Mouse (Mus musculus): Measurements from ENCODE around the gene Trp53i13.

Trp53i13 gene

DNA sequence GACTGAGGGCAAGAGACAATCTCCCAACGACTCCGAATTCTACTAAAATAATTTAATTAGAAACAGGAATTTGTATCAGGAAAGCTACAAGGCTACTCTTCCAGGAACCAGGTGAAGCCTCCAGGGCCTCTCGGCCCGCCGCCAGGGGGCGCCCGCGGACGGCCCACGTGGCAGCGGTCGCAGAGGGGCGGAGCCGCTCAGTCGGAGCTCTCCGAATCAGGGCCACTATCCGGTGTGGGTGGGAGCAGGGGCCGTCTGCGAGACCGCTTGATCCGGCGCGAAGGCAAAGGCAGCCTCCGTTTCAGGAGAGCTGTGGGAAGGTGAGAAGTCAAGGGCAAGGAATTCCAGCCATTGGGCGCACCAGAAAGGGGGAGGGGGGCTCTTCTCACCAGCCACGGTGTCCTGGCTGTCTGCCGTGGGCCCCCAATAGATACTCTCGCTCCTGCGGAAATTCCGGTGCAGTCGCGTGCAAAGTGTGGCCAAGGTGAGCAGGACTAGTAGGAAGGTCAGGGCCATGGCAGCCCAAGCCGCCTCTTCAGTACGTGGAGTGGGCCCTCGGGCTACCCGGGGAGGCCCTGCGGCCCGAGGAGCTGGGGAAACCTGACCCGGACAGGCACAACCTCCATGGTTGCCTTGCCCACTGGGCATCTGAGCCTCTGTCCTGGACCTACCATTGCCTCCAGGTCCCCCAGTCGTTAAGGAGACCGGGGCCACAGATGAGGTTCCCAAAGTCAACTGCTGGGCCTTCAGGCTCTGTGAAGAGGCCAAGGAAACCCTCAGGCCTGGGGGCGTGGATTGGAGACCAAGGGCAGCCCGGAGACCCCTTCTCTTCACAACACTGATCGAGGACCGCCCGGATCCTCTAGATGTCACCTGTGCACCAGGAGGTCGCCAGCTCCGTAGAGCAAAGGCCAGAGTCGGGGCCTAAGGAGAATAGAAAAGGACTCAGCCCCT lies 7.4 kb downstream of the Trp53i13 start:
- in situ Hi-C loops (cut with MboI, MseI) = no loop called here

DNA sequence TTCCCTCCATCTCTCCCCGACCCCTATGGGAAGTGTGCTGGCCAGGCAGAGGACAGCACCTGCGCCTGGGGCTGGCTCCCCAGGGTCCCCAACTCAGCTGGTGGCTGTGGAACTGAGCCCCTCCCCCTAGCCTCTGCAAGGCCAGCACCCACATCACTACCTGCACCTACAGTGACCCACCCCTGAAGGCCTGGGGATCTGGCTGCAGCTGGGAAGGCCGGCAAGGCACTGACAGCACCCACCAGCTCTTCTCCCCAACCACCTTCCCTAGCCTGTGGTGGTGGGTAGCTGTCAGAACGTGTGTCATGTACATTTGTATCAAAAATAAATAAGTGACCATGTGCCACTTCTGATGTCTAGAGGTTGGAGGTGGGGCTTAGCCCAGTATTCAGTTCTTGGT lies 8.4 kb downstream of the Trp53i13 start:
- in situ Hi-C loops (cut with MboI, MseI) = no loop called here

- in situ Hi-C loops (cut with MboI, MseI) = no loop called here
Measured at GRCm38 (mm10) chr11:77506941-77507340, 8.8 kb downstream of the Trp53i13 start.

- in situ Hi-C loops (cut with MboI, MseI) = no loop called here
Measured at GRCm38 (mm10) chr11:77506273-77506672, 9.5 kb downstream of the Trp53i13 start.

- in situ Hi-C loops (cut with MboI, MseI) = no loop called here
Measured at GRCm38 (mm10) chr11:77505291-77505980, 10.3 kb downstream of the Trp53i13 start.

DNA sequence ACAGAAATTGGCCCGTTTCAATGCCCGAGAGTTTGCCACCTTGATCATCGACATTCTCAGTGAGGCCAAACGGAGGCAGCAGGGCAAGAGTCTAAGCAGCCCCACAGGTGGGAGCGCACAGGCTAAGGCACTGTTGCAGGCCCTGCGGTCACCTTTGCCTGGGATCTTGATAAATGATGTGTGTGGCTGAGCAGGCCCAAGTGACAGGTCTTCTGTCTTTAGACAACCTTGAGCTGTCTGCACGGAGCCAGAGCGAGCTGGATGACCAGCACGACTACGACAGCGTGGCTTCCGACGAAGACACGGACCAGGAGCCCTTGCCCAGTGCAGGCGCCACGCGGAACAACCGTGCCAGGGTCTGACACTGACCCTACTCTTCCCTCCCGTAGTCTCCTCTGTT lies 11.4 kb downstream of the Trp53i13 start:
- in situ Hi-C loops (cut with MboI, MseI) = no loop called here

DNA sequence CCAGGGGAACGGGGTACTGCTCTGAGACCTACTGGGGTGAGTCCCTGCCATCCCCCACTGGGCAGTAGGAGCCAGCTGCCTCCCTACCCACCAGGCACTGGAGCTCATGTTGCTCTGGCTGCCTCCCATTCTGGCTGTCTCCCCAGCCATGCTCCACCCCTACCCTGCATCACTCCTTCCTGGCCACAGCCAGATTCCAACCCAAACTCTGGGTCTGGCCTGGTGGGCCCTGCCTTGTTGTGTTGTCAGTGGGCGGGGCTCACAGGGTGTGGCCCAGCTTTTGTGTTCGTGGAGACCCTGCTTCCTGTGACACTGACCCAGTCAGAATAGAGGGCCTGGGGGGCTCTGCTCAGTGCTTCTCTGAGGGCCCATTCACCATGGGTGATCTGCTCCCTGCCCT lies 12.3 kb downstream of the Trp53i13 start:
- in situ Hi-C loops (cut with MboI, MseI) = no loop called here

GRCm38 (mm10) chr11:77502481-77502880 lies 13.3 kb downstream of the Trp53i13 start:
- in situ Hi-C loops (cut with MboI, MseI) = no loop called here

DNA sequence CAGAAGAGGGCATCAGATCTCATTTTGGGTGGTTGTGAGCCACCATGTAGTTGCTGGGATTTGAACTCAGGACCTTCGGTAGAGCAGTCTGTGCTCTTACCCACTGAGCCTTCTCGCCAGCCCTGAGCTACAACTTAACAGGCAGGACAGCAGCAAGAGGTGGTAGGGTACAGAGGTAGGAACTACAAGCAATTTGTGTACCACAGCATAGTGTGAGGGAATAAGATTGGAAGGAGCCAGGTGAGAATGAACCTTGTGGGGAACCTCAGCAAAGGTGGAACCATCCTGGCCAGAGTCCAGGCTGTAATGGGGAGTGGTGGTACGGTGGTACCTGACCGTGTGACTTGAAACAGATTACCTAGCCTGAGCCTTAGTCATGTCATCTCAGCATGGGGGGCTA lies 13.8 kb downstream of the Trp53i13 start:
- in situ Hi-C loops (cut with MboI, MseI) = no loop called here

GRCm38 (mm10) chr11:77501392-77501791 lies 14.4 kb downstream of the Trp53i13 start:
- in situ Hi-C loops (cut with MboI, MseI) = no loop called here

DNA sequence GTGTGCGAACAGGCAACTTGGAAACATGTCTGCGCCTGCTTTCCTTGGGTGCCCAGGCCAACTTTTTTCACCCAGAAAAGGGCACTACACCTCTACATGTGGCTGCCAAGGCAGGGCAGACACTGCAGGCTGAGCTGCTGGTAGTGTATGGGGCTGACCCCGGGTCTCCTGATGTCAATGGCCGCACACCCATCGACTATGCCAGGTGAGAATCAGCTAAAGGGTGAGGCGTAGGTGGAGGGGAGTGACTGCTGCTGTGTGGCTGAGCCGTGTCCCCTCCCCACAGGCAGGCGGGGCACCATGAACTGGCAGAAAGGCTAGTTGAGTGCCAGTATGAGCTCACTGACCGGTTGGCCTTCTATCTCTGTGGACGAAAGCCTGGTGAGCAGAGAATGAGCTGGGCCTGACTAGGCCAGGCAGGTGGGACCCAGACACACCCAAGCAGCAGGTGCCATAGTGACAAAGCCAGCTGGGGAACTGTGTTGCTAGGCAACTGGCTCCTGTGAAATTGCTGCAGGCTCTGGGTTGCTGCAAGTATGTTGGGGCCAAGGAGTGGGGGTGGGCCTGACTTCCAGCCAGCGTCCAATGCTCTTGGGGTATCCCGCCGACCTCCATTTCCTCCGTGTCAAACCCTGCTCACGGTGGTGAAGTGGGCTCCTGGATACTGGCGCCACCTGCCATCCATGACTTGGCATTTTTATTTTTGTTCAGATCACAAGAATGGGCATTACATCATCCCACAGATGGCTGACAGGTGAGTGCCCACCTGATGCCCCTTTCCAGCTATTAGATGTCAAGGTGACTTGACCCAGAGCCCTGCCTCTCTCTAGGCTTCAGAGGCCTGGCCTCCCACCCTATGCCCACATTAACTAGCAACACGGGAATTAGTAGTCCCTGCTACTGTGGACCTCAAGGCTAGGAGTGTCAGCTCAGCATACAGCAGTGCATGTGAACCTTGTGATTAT lies 15.1 kb downstream of the Trp53i13 start:
- in situ Hi-C loops (cut with MboI, MseI) = no loop called here

DNA sequence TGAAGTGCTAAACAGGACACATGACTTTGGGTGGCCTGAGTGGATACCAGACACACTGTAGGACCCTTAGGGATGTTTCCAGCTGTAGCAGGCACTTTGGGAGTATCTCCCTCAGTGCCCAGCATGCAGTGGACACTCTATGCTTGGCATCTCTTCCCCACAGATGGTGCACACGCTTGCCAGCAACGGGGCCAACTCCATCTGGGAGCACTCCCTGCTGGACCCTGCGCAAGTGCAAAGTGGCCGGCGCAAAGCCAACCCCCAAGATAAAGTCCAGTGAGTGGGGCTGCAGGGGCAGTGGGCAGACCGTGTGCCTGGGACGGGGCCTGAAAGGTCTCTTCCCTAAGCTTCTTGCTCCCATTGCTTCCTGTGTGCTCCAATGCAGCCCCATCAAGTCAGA lies 16.4 kb downstream of the Trp53i13 start:
- in situ Hi-C loops (cut with MboI, MseI) = no loop called here

DNA sequence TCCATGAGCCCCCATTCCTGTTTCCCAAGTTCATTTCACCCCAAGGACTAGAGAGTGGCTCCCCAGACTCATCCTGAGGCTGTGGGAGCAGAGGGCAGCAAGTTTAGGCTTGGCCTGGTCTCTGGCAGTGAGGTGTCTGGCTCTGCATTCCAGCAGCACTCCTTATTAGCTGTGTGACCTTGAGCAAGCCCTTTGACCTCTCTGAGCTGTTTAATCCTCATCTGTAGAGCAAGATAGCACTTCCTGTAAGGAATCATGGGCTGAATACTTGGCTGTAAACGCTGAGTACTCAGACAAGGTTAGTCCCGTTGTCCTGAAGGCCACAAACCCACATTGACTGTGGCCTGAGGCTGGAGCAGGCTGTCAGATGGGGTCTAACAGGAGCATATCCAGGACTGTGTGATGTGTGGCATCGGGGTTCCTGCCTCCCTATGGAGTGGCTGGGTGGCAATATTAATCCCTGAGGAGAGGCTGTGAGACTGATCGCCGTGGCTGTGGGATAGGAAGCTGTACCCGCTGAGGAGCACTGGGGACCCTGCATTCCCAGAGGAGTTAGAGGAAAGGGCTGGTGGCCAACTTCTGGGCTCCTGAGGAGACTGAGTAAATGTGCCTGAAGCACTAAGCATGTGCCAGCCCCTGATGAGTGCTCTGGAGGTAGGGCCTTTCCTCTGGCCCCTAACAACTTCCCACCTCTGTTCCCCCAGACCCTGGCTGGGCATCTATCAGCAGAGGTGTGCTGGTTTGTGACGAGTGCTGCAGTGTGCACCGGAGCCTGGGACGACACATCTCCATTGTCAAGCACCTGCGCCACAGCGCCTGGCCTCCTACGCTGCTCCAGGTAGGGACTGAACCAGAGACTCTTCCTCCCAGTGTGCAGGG lies 17.3 kb downstream of the Trp53i13 start:
- in situ Hi-C loops (cut with MboI, MseI) = no loop called here

DNA sequence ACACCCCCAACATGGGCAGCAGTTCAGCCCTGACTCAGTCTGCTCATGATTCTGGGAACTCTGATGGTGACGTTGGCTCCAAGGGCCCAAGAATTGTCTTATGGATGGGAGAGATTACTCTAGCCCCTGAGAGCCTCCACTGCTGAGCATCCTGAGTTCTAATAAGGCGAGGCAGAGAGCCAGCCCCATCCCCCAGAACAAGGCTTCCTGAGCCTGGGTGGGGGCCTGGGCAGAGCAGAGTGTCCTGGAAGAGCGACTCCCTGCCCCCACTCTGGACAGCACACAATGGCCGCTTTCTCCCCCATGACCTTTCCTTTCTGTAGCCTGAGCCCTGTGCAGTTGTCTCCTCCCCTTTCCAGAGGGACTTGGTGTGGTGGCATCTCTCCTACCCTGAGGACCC lies 17.9 kb downstream of the Trp53i13 start:
- in situ Hi-C loops (cut with MboI, MseI) = no loop called here

DNA sequence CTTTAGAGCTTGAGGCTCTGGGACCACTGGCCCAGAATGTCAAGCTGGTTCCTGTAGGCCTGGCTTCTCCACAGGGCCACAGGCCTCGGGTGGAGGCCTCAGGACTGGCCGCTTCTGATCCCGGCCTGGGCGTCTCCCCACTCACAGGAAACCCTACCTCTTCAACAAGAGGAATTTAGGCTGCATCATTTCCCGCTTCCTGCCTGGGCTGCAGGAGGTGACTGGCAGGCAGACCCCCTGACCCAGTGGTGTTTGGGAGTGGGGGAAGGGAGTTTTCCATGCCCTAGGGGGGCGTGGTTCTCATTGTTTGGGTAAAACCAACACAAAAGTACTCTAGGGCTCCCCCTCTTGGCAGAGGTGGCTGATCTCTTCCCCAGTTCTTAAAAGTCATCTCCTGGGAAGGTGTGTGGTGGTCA lies 18.4 kb downstream of the Trp53i13 start:
- in situ Hi-C loops (cut with MboI, MseI) = no loop called here

DNA sequence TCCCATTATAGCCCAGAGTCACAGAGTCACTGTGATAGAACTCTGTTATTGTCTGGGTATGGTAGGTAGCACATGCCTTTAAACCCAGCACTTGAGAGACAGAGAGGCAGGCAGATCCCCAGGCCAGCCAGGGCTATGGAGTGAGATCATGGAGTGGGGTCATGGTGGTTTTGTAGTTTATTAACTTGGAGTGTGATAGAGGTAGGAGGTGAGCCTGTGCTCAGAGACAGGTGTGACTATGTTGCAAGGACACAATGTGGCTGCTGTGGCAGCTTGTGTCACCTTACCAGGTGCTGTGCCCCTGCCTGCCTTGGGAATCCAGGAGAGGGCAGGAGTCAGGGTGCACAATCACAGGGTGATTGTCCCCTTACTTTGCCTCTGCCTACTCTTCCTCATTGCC lies 20.3 kb downstream of the Trp53i13 start:
- in situ Hi-C loops (cut with MboI, MseI) = no loop called here

- in situ Hi-C loops (cut with MboI, MseI) = no loop called here
Measured at GRCm38 (mm10) chr11:77494782-77495181, 21.0 kb downstream of the Trp53i13 start.

GRCm38 (mm10) chr11:77494344-77494676 lies 21.5 kb downstream of the Trp53i13 start:
- in situ Hi-C loops (cut with MboI, MseI) = no loop called here

GRCm38 (mm10) chr11:77493512-77494343 lies 22.1 kb downstream of the Trp53i13 start, which contains the start of gene Git1:
TSS of gene Git1 (plus strand) at chr11:77493562.
- in situ Hi-C loops (cut with MboI, MseI) = no loop called here

GRCm38 (mm10) chr11:77492911-77493332 lies 22.9 kb downstream of the Trp53i13 start:
- in situ Hi-C loops (cut with MboI, MseI) = no loop called here
